Mouse (Mus musculus): ENCODE measurements around the gene Ccdc117.

DNA sequence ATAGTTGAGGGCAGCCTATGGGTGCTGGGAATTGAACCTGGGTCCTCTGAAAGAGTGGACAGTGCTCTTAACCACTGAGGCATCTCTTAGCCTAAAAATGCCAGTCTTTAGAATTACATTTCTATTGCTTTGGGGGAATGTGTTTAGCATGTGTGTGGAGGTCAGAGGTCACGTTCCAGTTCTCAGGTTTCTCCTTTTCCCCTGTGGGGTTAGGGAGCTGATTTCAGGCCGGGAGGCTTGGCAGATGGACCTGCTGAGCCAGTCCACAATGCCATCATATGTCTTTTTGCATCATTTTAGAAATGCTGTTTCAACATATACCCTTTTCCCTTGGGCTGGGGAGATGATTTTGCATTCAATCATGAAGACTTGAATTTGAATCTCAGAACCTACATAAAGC is 48.1 kb downstream of the Ccdc117 start:
- no peak for TF ChIP-seq POLR2A (IDR thresholded peaks at IDR 0.05; ENCODE audit: insufficient read depth, low read depth, low read length)
- TF ChIP-seq CTCF (IDR thresholded peaks at IDR 0.05) = no peak
- no peak for TF ChIP-seq EP300 (IDR thresholded peaks at IDR 0.05; ENCODE audit: insufficient read depth, low read depth, low read length)

Data from heart, adult 2 months (tissue).